Mouse (Mus musculus): Measurements from ENCODE around the gene Micall1.

GRCm38 (mm10) chr15:79096556-79096955 is 12.1 kb upstream of the Micall1 start:
- TF ChIP-seq CTCF (conservative IDR thresholded peaks at IDR 0.05 in 1 of 2, IDR thresholded peaks at IDR 0.05 in 1 of 2; ENCODE audit: low read depth in 2 of 2, low read length in 2 of 2) (no peak), POLR2A (IDR thresholded peaks at IDR 0.05; ENCODE audit: low read depth, low read length) (0 out of 2 replicates have a peak, but pooled peaks have one; percentile 1), EP300 (IDR thresholded peaks at IDR 0.05; ENCODE audit: low read length) (no peak), MAZ (IDR thresholded peaks at IDR 0.05; ENCODE audit: low read depth, low read length) (no peak), ELF1 (IDR thresholded peaks at IDR 0.05; ENCODE audit: low read depth, low read length) (no peak), NRF1 (IDR thresholded peaks at IDR 0.05; ENCODE audit: low read depth, low read length) (no peak), SMC3 (IDR thresholded peaks at IDR 0.05; ENCODE audit: low read depth, low read length) (no peak), CHD2 (IDR thresholded peaks at IDR 0.05; ENCODE audit: low read length) (no peak), E2F4 (IDR thresholded peaks at IDR 0.05; ENCODE audit: insufficient replicate concordance, low read depth, low read length) (no peak), MAX (IDR thresholded peaks at IDR 0.05; ENCODE audit: low read length) (no peak), BHLHE40 (IDR thresholded peaks at IDR 0.05; ENCODE audit: low read depth, low read length) (no peak), USF1 (IDR thresholded peaks at IDR 0.05; ENCODE audit: low read depth, low read length) (no peak), POLR2AphosphoS2 (IDR thresholded peaks at IDR 0.05; ENCODE audit: low read depth, low read length) (no peak)

Measured in CH12.LX (cell line).